Comparison of ENCODE assay signal across 22 mouse cellular contexts in genomic region chr7:26434813-26435212, GRCm38 (mm10). TPM values are rescaled to one million over a fixed set of nuclear protein-coding genes. Genes with fewer than 3 reads are reported as not detected.
"Had no signal": no experiment of that assay in that cellular context is flagged by ENCODE, and none has a peak within 500 bp of the region (broad histone marks: within the 10 kb centered on the region; RNA-seq: fewer than 3 reads in every experiment).

Gene Nlrp4a, plus strand, starts transcription at chr7:26435113.

- DNase-seq: left cerebral cortex, postnatal 4 days; liver; liver, embryonic 13.5 days; liver, postnatal 0 days; lung, adult 18-20 months; lung, adult 2 months; lung, embryonic 14.5 days; lung, postnatal 10 days; lung, postnatal 14 days; lung, postnatal 36 days; lung, postnatal 4 days; midbrain, embryonic 14.5 days had no signal

RNA-seq across cellular contexts. Expression of gene Nlrp4a, which starts in this region (rescaled TPM):
- total RNA-seq: left cerebral cortex, postnatal 10 days; left cerebral cortex, postnatal 14 days; left cerebral cortex, postnatal 25 days; left cerebral cortex, postnatal 36 days; left cerebral cortex, postnatal 4 days; liver, adult 2 months; megakaryocyte progenitor cell, adult 5-6 weeks; megakaryocyte, adult 5-6 weeks; megakaryocyte-erythroid progenitor cell, adult 5-6 weeks; midbrain, postnatal 0 days; monocyte, adult 5-6 weeks had no signal
